Mouse (Mus musculus) thymus, postnatal 36 days (tissue): ENCODE measurements at regions not wholly inside any gene's neighbourhood (a gene's known extent, or its start where the extent isn't known, plus 50 kb on each side); places are given as distances from the start of the nearest gene placed in this dataset.
"Not testable (repeated sequence)": the region's sequence is repeated elsewhere in the genome, so short reads cannot be mapped to it uniquely, and the experiment has no call there.

ENCODE experiments used
- DNase-seq, 2 experiments: peaks; one replicate each; pipeline ENCODE4 v3.0.0; 2022; ENCODE audit warnings: mixed read lengths in 2 of 2

GRCm38 (mm10) chr3:5806947-5807575 is 56.5 kb downstream of the Gm8797 start:
- no peak for DNase-seq

- DNase-seq: no peak
These were observed 60.5 kb downstream of the Gm8797 start for GRCm38 (mm10) chr3:5811071-5811590.

GRCm38 (mm10) chr3:5820243-5820642 is 69.6 kb downstream of the Gm8797 start:
- DNase-seq: not testable (repeated sequence)

- peak; percentile 96 to 100 for DNase-seq
These were observed 109.6 kb downstream of the Gm8797 start for GRCm38 (mm10) chr3:5860237-5860636.

GRCm38 (mm10) chr3:5870407-5870806 is 119.8 kb downstream of the Gm8797 start:
- DNase-seq: no peak

- DNase-seq: no peak
These were observed 128.5 kb downstream of the Gm8797 start for GRCm38 (mm10) chr3:5879113-5879512.

GRCm38 (mm10) chr3:5917536-5917935 is 166.9 kb downstream of the Gm8797 start:
- no peak for DNase-seq

GRCm38 (mm10) chr3:5950243-5950642 is 199.6 kb downstream of the Gm8797 start:
- not testable (repeated sequence) for DNase-seq

- DNase-seq: not testable (repeated sequence)
These were observed 238.5 kb downstream of the Gm8797 start for GRCm38 (mm10) chr3:5989011-5989645.

GRCm38 (mm10) chr3:6004423-6004822 is 253.8 kb downstream of the Gm8797 start:
- DNase-seq: no peak

- DNase-seq: no peak
These were observed 268.1 kb downstream of the Gm8797 start for GRCm38 (mm10) chr3:6018749-6019148.

GRCm38 (mm10) chr3:6041325-6041724 is 290.7 kb downstream of the Gm8797 start:
- not testable (repeated sequence) for DNase-seq

GRCm38 (mm10) chr3:6049472-6050045 is 299.0 kb downstream of the Gm8797 start:
- no peak for DNase-seq

- no peak for DNase-seq
These were observed 301.3 kb downstream of the Gm8797 start for GRCm38 (mm10) chr3:6051901-6052300.

GRCm38 (mm10) chr3:6083855-6084254 is 333.2 kb downstream of the Gm8797 start:
- DNase-seq: no peak

- no peak for DNase-seq
These were observed 336.7 kb downstream of the Gm8797 start for GRCm38 (mm10) chr3:6087267-6087666.

GRCm38 (mm10) chr3:6093931-6094330 is 343.3 kb downstream of the Gm8797 start:
- DNase-seq: no peak

- not testable (repeated sequence) for DNase-seq
These were observed 343.8 kb downstream of the Gm8797 start for GRCm38 (mm10) chr3:6094410-6094809.

GRCm38 (mm10) chr3:6100863-6101262 is 350.3 kb downstream of the Gm8797 start:
- DNase-seq: no peak

- no peak for DNase-seq
These were observed 352.3 kb downstream of the Gm8797 start for GRCm38 (mm10) chr3:6102866-6103265.

GRCm38 (mm10) chr3:6106659-6107058 is 356.1 kb downstream of the Gm8797 start:
- DNase-seq: no peak

- DNase-seq: no peak
These were observed 357.0 kb downstream of the Gm8797 start for GRCm38 (mm10) chr3:6107377-6108155.

GRCm38 (mm10) chr3:6118721-6119120 is 368.1 kb downstream of the Gm8797 start:
- no peak for DNase-seq
